Mouse (Mus musculus): Measurements from ENCODE around the gene Atp6v1c2. TPM values are rescaled to one million over a fixed set of nuclear protein-coding genes. Genes with fewer than 3 reads are reported as not detected.

Atp6v1c2 gene
- polyA plus RNA-seq (2015; fragmentation: Nextera tagmentation; extraction: Ambion mirVana), result 0.18 TPM in 1 of 2 replicates, not detected in the other

DNA sequence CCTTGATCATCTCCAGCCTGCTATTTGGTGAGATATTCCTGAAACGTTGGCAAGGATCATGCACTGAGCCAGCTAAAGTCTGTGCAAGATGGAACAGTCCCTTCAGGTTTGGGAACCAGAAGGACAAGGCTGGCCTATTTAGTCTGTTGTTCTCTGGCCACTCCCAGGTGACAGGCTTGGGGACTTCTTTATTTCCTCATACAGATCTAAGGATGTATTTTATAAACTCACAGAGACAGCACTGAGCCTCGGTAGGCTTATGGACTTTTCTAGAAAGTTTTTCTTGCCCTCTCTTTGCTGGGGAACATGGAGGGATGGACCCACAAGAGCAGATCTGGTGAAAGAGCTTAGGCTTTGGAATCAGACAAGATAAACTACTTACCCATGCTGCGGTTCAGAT, at the start of gene Atp6v1c2:
Gene Atp6v1c2, minus strand, starts transcription at position 101 of the 400 bp plus-strand sequence.

DNA sequence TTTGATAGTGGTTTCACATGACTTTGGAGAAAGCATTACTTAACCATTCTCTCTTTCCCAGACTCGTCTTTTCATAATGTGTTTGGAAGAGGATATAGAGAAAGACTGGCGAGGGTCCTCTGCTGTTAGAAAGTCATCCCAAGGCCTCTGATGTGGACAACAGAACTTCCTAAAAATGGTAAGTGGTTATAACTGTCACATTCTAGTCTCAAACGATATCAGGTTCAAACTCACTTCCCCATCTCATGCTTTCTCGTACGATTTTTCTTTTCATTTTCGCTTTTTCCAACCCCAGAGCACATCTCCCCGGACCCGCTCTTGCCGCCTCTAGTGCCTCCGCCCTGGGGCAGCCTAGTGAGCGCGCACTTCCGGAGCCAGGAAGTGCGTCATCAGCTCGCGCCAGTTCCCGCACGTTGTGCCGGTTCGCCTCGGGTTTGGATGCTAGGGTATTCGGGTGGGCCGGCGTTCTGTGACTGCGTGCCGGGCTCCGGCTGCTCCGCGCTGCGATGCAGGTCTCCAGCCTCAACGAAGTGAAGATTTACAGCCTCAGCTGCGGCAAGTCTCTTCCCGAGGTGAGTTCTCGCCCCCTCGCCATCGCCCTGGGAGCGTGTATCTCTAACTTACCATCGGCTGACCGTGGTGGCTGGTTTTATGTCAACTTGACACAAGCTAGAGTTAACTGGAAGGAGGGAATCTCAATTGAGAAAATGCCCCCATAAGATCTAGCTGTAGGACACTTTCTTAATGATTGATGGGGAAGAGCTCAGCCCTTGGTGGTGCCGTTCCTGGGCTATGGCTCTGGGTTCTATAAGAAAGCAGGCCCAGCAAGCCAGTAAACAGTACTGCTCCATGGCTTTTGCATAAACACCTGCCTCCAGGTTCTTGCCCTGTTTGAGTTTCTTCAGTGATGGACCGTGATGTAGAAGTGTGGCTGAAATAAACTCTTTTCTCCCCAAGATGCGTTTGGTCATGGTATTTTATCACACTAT, 19.2 kb upstream of the Atp6v1c2 start, which contains the start of gene Nol10:
Gene Nol10, plus strand, starts transcription at position 411 of the 989 bp plus-strand sequence.

DNA sequence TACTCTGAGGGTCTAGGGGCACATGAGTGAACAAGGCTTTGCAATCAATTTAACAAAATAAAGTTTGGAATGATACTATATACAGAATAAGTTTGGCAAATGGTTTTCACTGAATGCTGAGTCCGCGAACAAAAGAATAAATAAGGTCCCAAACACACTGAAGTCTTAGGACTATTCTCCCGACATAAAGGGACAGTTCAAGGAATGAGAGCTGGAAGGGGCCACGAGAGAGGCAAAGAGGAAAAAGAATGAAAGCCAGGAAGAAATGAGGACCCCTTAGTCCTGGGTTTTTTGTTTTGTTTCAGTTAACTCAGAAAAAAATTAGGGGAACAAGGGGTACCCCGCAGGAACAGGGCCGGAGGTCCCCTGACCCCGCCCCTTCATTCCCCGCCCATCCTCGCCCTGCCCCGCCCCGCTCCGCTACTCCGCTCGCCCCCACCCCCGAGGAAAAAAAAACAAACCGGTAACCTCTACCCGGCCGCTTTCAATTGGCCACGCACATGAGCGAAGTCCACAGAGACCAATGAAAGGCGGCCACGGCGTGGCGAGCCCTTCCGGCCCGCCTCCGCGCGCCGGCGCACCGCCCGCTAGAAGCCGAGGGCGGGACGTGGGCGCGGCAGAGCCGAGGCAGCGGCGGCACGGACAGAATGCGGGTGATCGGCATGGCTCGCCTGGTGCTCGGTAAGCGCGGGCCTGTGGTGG, 63.0 kb downstream of the Atp6v1c2 start, which contains the start of gene Pdia6:
Gene Pdia6, plus strand, starts transcription at position 575 of the 702 bp plus-strand sequence.

Other genes with a start within 250 kb of the Atp6v1c2 start
- gene Kcnf1, start 152.5 kb downstream of the Atp6v1c2 start, polyA plus RNA-seq (2015; fragmentation: Nextera tagmentation; extraction: Ambion mirVana), result 0.07 and 0.13 TPM in 2 replicates
- gene Pdia6, start 62.8 kb downstream of the Atp6v1c2 start, polyA plus RNA-seq (2015; fragmentation: Nextera tagmentation; extraction: Ambion mirVana), result 121 and 141 TPM in 2 replicates
- gene Nol10, start 19.1 kb upstream of the Atp6v1c2 start, polyA plus RNA-seq (2015; fragmentation: Nextera tagmentation; extraction: Ambion mirVana), result 11.1 and 11.8 TPM in 2 replicates
- gene Odc1, start 215.4 kb upstream of the Atp6v1c2 start, polyA plus RNA-seq (2015; fragmentation: Nextera tagmentation; extraction: Ambion mirVana), result 273 and 330 TPM in 2 replicates